Mouse (Mus musculus) intestine, postnatal 0 days (tissue): ENCODE measurements at regions not wholly inside any gene's neighbourhood (a gene's known extent, or its start where the extent isn't known, plus 50 kb on each side); places are given as distances from the start of the nearest gene placed in this dataset.

Experiments used
- ATAC-seq: fragments of 200-750 bp; cut with Nextera tagmentation; 2 replicates; pipeline ENCODE4 v1.8.0; 2017; ENCODE audit warnings: mild to moderate bottlenecking, moderate TSS enrichment, moderate library complexity
- H3K27ac ChIP-seq: fragments of 300-500 bp; sonication (generic); 2 replicates; pipeline ENCODE4 v1.5.1; 2014; ENCODE audit warnings: mild to moderate bottlenecking, low read depth, low read length, moderate library complexity
- H3K27me3 ChIP-seq: fragments of 300-500 bp; sonication (generic); replicated peaks from 2 replicates; pipeline ENCODE4 v1.6.1; 2014; ENCODE audit warnings: low read length, mixed read lengths; ENCODE audit not compliant: control insufficient read depth, insufficient read depth
- H3K36me3 ChIP-seq: fragments of 300-500 bp; sonication (generic); 2 replicates; pipeline ENCODE4 v1.6.1; 2014; ENCODE audit warnings: mild to moderate bottlenecking, moderate library complexity; ENCODE audit not compliant: control insufficient read depth, insufficient read depth
- H3K4me1 ChIP-seq: fragments of 300-500 bp; sonication (generic); replicated peaks from 2 replicates; pipeline ENCODE4 v1.6.1; 2014; ENCODE audit warnings: antibody characterized with exemption, low read length, mixed read lengths; ENCODE audit not compliant: control insufficient read depth, insufficient read depth
- H3K4me2 ChIP-seq: fragments of 300-500 bp; sonication (generic); replicated peaks from 2 replicates; pipeline ENCODE4 v1.6.1; 2014; ENCODE audit warnings: low read depth, mild to moderate bottlenecking, moderate library complexity
- H3K4me3 ChIP-seq: fragments of 300-500 bp; sonication (generic); 2 replicates; pipeline ENCODE4 v1.5.1; 2014; ENCODE audit warnings: low read depth, low read length
- H3K9ac ChIP-seq: fragments of 300-500 bp; sonication (generic); 2 replicates; pipeline ENCODE4 v1.6.1; 2014; ENCODE audit warnings: mild to moderate bottlenecking, low read depth, low read length
- H3K9me3 ChIP-seq: fragments of 300-500 bp; sonication (generic); 2 replicates; pipeline ENCODE4 v1.6.1; 2016; ENCODE audit warnings: mixed run types; ENCODE audit not compliant: control insufficient read depth
- CTCF ChIP-seq: sonication (generic); IDR thresholded peaks from 2 replicates; pipeline ENCODE4 v1.5.1; 2016; ENCODE audit warnings: low read depth, mild to moderate bottlenecking, control low read depth, antibody characterized with exemption, moderate library complexity
- WGBS: fragments of 180-500 bp; shearing (Covaris S2); extraction: QIAGEN DNeasy Blood & Tissue Kit; methylation state at CpG from one replicate; pipeline ENCODE4 v1.1.7; 2014; 5-methylcytosine and 5-hydroxymethylcytosine counted together

GRCm38 (mm10) chr6:51287807-51288206 is 144.7 kb upstream of the Nfe2l3 start:
- no peak for TF ChIP-seq CTCF
- 60% methylated on average over 6 of the region's 6 CpGs for WGBS
- H3K9ac ChIP-seq = no peak overlapping the region

GRCm38 (mm10) chr6:51288306-51289066 is 144.0 kb upstream of the Nfe2l3 start:
- no peak for ATAC-seq
- Histone ChIP-seq H3K9ac (no peak overlapping the region), H3K4me2 (no peak overlapping the region), H3K4me3 (no peak overlapping the region), H3K36me3 (no peaks in the 10 kb centered on the region), H3K27ac (no peak overlapping the region), H3K4me1 (no peaks in the 10 kb centered on the region), H3K9me3 (no peaks in the 10 kb centered on the region), H3K27me3 (no peaks in the 10 kb centered on the region)
- 58% methylated on average over 7 of the region's 7 CpGs for WGBS
- no peak for TF ChIP-seq CTCF

More at GRCm38 (mm10) chr6:51287807-51288206, 144.7 kb upstream of the Nfe2l3 start:
- no peaks in the 10 kb centered on the region for H3K27me3 ChIP-seq
- H3K36me3 ChIP-seq = no peaks in the 10 kb centered on the region
- H3K4me2 ChIP-seq = no peak overlapping the region
- ATAC-seq = no peak
- H3K4me3 ChIP-seq = no peak overlapping the region
- H3K27ac ChIP-seq = no peak overlapping the region
- no peaks in the 10 kb centered on the region for H3K9me3 ChIP-seq
- no peaks in the 10 kb centered on the region for H3K4me1 ChIP-seq

GRCm38 (mm10) chr6:51289067-51289725 is 143.3 kb upstream of the Nfe2l3 start:
- Histone ChIP-seq H3K9me3 (no peaks in the 10 kb centered on the region), H3K27ac (no peak overlapping the region), H3K27me3 (no peaks in the 10 kb centered on the region), H3K4me1 (no peaks in the 10 kb centered on the region), H3K4me2 (no peak overlapping the region), H3K4me3 (no peak overlapping the region), H3K9ac (no peak overlapping the region), H3K36me3 (no peaks in the 10 kb centered on the region)
- no peak for TF ChIP-seq CTCF
- no peak for ATAC-seq
- 72% methylated on average over 6 of the region's 6 CpGs for WGBS

GRCm38 (mm10) chr6:51300694-51301417 is 131.6 kb upstream of the Nfe2l3 start:
- H3K27me3 ChIP-seq = no peaks in the 10 kb centered on the region
- 68% methylated on average over 11 of the region's 11 CpGs for WGBS
- no peak for ATAC-seq
- H3K4me1 ChIP-seq = no peaks in the 10 kb centered on the region
- no peaks in the 10 kb centered on the region for H3K36me3 ChIP-seq
- H3K9me3 ChIP-seq = no peaks in the 10 kb centered on the region
- H3K4me2 ChIP-seq = no peak overlapping the region
- TF ChIP-seq CTCF = no peak
- no peak overlapping the region for H3K27ac ChIP-seq
- no peak overlapping the region for H3K9ac ChIP-seq
- H3K4me3 ChIP-seq = no peak overlapping the region

- Histone ChIP-seq H3K9ac (no peak overlapping the region), H3K27ac (no peak overlapping the region), H3K36me3 (no peaks in the 10 kb centered on the region), H3K4me2 (no peak overlapping the region), H3K4me1 (no peaks in the 10 kb centered on the region), H3K9me3 (no peaks in the 10 kb centered on the region), H3K27me3 (no peaks in the 10 kb centered on the region), H3K4me3 (no peak overlapping the region)
- TF ChIP-seq CTCF = no peak
- no peak for ATAC-seq
- WGBS = 94% methylated on average over 4 of the region's 4 CpGs
Observed at GRCm38 (mm10) chr6:51301831-51302230, 130.6 kb upstream of the Nfe2l3 start.

GRCm38 (mm10) chr6:51302240-51302639 is 130.2 kb upstream of the Nfe2l3 start:
- Histone ChIP-seq H3K4me3 (no peak overlapping the region), H3K27ac (no peak overlapping the region), H3K27me3 (no peaks in the 10 kb centered on the region), H3K4me2 (no peak overlapping the region), H3K36me3 (no peaks in the 10 kb centered on the region), H3K9ac (no peak overlapping the region), H3K9me3 (no peaks in the 10 kb centered on the region), H3K4me1 (no peaks in the 10 kb centered on the region)
- ATAC-seq = no peak
- no peak for TF ChIP-seq CTCF
- 89% methylated on average over 7 of the region's 7 CpGs for WGBS
